Mouse (Mus musculus): ENCODE data around the gene Pgam2. TPM values are rescaled to one million over a fixed set of nuclear protein-coding genes. Genes with fewer than 3 reads are reported as not detected.
"Not testable (repeated sequence)": the region's sequence is repeated elsewhere in the genome, so short reads cannot be mapped to it uniquely, and the experiment has no call there.

The Pgam2 gene
- polyA plus RNA-seq (2012; rRNA removed), result 8.0 and 11.2 TPM in 2 replicates

DNA sequence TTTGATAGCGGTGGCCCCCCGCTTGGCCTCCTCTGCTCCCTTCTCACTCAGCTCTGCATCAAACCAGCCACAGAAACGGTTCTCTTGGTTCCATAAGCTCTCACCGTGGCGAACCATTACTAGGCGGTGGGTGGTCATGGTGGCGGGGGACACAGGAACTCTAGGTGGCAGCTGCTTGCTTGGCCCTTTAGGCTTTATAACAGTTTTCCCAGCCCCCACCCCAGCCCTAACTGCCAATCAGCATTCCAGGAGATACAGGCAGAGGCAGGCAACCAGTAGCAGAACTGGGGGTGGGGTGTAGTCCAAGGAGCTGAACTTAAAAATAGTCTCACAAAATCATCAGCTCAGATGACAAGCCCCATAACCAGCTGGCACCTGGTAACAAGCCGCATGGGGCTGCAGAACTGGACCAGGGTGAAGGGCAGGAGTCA lies at the start of gene Pgam2:
Gene Pgam2, minus strand, starts transcription at position 183 of the 431 bp plus-strand sequence.
- no peak for DNase-seq (ENCODE audit: low read depth)

DNA sequence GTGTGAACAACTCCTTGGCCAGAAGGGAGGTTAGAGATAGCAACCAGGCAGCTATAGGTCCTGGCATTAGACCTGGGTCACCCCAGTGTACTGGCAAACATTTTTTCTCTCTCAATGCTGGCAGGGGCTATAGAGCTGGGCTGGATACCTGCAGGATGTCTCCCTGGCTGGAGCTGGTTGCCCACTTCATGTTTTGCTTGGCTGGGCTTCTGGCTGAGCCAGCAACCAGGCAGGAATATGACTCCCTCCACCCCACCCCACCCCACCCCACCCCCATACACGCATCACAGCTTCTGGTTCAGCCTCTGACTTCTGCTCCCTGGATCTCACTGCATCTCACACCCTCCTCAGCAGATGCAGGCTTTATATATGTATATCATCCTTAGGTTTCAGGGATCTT lies 48.8 kb upstream of the Pgam2 start:
- DNase-seq (ENCODE audit: low read depth), result no peak

DNA sequence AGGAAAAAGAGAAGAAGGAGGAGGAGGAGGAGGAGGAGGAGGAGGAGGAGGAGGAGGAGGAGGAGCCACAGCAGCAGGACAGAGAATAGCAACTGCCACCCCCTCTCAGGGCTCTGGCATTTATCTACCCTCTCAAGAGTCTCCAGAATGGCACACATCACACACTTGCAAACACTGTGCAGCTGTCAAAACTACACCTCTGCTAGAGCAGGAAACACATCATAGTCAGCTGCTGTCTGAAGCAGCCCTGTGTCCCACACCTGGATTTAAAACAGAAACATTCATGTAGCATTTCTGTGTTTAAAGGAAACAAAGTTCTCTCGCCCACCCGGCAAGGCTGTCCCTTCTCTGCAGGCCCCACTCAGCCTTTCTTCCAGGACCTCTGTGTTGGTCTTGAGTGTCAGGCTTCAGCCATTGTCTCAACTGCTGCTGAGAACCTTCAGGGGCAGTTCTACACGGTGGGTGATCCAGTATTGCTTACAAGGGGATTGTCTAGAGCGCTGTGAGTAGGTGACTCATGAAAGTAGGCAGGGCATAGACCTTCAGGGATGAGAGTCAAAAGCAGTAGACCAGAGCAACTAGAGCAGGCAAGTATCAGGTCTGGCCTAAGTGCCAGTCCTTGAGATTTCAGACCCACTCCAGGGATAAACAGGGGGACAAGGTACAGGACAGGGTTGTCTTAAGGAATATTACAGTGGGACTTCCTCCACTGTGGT lies 47.6 kb upstream of the Pgam2 start:
- no peak for DNase-seq (ENCODE audit: low read depth)

DNA sequence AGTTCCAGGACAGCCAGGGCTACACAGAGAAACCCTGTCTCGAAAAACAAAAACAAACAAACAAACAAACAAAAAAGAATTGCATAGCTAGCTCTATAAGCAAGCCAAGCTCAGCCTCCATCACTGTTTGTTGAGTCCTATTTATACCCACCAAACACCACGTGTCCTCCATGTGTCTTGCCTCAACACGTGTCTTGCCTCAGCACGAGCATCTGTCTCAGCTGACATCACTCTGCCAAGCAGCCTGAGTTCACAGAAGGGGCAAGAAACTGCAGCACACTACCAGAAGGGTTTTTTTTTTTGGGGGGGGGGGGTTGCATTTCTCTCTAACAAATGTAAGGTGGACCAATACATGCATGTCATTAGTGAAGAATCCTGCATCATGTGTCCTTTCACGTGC lies 46.9 kb upstream of the Pgam2 start:
- no peak for DNase-seq (ENCODE audit: low read depth)

DNA sequence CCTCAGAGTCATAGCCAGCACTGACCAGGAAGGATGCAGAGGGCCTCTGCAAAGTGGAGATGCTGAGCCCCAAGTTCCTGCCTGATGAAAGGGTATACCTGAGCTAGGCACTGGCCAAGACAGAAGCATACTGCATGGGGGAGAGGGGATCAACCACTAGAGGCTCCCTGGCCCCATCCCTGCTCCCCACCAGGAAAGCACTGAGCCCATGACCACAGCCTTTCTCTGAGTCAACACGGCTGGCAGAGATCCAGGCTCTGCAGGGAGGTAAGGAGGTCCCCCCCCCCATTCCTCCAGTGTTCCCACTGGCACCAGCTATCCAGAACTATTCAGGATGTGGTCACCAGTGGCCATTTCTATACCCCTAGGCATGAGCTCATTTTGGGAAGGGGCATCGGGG lies 45.8 kb upstream of the Pgam2 start:
- DNase-seq (ENCODE audit: low read depth), result no peak

DNA sequence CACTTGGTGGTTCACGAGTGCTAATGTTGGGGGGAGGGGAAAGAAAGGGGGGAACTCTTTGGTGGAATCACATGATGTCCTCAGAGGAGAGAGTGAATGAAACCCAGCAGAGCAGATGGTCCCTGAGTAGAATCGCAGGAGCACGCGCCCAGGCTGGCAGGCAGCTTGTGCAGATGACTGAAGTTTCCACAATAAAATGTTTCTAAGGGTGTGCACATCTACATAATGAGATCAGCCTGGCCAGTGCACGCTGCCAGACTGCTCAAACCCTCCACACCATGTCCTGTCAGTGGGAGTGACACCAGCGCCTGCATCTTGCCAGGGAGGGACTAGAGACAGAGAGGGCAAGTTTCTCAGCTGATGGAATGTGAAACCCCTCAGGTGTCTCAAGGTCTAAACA lies 45.2 kb upstream of the Pgam2 start:
- DNase-seq (ENCODE audit: low read depth), result peak; percentile 37

DNA sequence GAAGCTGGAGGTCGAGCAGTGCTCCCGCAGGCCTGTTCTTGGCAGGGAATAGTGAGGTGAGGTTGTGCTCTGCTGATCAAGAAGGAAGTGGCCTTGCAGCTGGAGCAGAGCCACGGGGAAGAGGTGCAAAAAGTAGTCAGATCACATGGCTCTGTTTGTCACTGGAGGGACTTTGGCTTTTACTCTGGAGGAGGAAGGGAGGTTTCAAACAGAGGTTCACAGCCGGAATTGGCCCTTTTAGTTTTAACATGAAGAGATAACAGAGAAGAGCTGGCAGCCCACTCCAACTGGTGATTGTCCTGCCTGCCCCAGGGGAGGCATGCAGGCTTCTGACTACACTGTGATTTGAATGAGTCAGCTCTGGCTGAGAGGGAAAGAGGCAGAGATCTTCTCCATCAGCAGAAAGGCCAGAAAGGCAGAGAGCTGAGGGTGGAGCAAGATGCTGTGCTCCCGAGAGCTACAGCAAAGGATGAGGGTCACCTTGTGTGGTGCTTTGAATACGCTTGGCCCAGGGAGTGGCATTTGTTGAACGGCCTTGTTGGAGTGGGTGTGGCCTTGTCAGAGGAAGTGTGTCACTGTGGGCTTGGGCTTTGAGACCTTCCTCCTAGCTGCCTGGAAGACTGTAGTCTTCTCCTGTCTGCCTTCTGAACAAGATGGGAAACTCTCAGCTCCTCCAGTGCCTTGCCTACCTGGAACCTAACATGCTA lies 43.3 kb upstream of the Pgam2 start:
- no peak for DNase-seq (ENCODE audit: low read depth)

DNA sequence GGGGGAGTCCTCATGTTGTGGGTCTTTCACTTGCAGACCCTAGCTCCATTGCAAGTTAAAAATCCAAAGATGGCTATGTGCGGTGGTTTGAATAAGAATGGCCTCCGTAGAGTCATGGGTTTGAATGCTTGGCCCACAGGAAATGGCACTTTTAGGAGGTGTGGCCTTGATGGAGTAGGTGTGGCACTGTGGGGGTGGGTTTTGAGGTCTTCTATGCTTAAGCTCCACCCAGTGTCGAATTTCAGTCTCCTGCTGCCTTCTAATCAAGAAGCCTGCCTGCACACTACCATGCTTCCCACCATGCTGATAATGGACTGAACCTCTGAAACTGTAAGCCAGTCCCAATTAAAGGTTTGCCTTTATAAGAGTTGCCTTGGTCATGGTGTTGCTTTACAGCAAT lies 39.6 kb upstream of the Pgam2 start:
- no peak for DNase-seq (ENCODE audit: low read depth)

DNA sequence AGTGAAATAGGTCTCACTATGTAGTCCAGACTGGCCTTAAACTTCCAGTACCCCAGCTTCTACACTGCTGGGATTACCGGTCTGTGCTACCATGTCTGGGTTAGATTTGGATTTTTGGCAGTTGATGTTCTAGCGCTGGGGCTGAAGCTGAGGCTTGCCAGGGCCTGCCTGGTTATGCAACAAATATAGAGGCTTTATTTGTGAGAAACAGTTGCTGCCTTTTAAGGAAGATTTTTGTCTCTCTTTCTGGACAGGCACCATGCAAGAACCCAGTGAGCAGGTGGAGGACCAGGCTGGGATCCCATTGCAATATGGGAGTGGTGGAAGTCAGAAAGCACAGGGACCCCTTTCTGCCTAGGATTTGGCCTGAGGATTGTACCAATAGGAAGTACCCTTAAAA lies 38.2 kb upstream of the Pgam2 start:
- DNase-seq (ENCODE audit: low read depth), result no peak

DNA sequence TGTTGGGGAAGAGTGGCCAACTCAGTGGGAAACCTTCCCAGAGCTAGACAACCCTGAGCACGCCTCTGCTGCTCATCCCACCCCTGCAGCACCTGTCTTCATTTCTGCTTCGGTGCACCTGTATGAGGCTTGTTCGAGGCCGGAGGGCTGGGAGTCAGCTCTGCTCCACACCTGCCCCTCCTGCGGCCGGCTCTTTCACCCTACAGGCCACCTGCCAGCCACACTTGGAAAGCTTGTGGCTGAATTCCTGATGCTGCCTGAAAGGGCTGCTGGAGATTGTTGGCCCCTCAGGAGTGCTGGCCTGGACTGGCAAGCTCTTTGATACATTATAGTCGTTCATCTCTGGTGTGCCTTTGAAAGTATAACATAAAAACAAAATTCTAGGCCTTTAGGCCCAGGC lies 36.8 kb upstream of the Pgam2 start:
- DNase-seq (ENCODE audit: low read depth), result no peak

DNA sequence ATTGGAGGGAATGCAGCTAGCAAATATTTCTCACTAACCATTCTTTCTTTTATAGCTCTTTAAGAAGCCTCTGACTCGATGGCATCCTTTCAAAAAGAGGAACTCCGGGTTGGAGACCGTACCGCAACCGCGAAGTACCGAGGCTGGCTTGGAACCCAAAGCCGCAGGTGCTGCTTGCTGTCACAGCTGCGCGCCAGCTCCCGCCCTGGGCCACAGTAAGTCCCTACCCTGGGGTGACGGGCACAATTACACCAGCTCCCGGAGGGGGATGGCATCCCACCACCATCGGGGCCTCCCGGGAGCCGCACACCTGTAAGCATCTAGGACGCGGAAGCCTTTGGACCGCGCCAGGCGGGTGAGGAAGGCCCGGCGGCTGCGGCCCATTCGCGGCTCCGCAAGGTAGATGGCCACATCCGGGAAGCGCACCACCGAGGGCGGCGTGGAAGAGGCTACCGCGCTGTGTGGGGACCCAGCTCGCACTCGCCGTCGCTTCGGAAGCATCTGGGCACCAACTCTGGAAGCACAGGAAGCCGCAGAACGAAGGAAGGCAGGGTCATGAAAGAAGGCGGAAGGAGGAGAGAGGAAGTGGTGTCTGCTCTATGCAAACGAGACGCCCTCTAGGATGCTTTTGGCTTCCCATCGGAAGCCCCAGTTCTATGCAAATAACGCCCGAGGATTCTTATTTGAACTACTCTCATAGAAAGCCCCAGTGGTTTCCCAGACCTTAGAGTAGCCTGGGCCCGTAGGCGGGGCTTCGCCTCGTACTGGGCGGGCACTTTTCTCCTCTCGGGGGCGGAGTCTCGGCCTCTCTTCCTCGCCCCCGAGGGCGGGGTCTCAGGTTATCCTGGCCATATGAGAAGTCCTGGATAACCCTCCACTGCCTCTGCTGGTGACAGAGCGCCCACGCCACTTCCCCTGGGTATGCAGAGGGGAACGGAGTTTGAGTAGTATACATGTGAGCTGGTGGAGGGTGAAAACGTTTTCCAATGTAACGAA lies 34.0 kb upstream of the Pgam2 start, which contains the start of gene Polm:
Gene Polm, minus strand, starts transcription at position 766 of the 996 bp plus-strand sequence.
- DNase-seq (ENCODE audit: low read depth), result peak; percentile 80

DNA sequence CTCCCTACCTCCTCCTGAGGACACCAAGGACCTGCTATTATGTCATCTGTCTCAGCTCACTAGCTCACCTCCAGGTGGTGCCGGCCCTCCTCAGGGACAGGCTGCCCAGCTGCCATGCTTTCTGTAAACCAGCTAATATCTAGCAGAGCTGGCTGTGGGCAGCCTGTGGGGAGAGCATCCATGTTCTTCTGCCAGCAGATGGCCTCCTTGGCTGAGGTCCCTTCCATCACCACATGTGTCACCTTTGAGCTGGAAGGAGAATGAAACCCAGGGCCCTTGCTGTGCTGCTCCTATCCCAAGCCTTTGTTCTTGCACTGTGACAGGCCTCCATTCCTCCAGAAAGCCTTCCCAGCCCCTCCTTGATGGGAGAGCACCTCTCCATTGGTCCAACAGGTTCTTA lies 32.6 kb upstream of the Pgam2 start:
- no peak for DNase-seq (ENCODE audit: low read depth)

DNA sequence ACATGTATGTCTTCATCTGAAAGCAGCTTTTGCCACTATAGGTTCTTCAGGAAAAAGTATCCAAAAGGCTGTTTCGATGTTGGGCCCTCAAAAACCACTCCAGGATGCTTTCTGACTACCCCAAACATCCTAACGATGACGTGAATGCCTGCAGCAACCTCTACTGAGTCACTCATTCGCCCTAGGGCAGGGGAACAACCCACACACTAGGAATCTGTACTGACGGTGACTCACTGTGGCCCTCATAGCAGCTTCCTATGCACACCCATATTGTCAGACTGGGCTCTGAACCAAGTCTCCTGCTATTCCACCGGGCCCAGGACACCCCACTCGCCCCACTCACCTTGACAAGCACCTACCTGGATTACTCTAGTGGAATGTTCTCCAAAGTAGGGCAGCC lies 31.5 kb upstream of the Pgam2 start:
- DNase-seq (ENCODE audit: low read depth), result no peak

DNA sequence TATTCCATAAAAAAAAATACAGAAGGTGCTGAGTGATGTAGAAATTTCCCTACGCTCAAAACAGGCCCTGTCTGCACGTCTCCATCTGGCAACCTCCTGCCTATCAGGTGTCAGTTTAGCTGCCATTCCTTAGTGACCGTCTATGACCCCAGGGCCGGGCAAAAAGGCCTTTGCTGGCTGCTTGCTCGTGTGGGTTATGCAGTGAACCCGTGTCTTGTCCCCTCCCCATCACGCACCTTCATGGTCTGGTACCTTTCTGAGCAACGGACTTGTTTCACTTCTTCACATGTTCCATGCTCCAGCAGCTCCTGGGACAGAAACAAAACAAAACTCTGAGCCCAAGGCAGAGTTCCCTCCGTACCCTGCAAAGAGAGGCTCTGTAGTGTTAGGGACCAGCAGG lies 31.0 kb upstream of the Pgam2 start:
- DNase-seq (ENCODE audit: low read depth), result no peak

DNA sequence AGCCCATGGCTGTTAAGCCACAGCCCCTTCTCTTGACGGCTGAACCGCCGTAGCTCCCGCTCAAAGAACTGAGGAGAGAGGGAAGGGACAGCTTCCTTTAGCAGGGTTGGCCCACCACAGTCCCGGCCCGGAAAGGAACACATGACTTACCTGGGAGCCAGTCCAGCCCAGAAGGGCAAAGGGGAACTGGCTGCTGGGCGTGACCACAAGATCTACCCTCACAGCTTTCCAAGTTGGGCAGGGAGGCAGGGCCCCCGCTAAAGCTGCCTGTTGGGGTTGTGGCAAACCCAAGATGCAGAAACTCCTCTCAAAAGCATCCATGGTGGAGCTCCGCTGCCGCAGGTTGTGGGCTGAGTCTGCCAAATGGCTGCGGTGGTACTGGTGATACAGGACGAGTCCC lies 25.8 kb upstream of the Pgam2 start:
- DNase-seq (ENCODE audit: low read depth), result no peak

DNA sequence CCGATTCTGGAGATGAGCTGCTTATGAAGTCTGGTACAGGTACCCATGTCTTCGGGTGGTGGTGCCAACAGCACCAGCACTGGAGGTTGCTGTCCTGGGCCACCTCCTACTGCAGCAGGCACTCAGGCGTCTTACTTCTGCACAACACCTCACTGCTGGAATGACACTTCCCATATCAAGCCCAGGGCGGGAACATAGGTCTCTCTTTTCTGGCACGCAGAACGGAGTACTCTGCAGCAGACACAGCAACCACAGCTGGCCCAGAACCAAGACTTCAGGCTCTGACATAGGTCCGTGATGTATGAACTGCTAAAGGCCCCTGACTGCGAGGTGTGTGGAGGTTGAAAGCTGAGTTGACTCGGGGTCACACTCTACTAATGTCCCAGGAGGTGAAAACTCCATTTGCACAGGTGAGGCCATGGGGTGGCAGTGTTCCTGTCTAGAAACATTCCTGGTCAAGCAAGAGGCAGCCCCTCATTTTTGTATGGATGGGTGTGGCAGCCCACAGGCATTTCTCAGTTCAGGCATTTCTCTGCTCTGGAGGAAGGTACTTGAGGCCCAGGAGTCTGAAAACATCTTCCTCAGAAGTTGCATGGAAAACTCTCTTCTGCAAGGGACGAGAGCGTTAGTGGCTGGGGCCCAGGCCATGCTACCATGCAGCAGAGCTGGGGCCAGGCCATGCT lies 25.1 kb upstream of the Pgam2 start:
- DNase-seq (ENCODE audit: low read depth), result no peak

DNA sequence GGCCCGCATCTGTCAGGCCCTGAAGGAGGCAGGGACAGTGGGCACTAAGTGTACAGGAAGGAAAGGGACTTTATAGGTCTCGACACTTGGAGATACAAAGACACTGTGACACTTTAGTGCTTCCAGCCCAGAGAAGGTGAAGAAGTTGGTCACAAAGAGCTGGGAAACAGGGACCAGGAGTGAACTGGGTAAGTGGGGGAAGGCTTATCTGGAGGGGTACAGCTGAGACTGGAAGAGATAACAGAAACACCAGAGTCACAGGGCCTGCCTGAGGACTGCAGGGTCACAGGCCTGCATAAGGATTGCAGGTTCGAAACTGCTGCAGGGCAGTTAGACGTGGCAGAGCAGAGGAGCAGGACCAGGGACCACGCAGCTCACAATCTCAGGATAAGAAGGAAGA lies 24.4 kb upstream of the Pgam2 start:
- no peak for DNase-seq (ENCODE audit: low read depth)

DNA sequence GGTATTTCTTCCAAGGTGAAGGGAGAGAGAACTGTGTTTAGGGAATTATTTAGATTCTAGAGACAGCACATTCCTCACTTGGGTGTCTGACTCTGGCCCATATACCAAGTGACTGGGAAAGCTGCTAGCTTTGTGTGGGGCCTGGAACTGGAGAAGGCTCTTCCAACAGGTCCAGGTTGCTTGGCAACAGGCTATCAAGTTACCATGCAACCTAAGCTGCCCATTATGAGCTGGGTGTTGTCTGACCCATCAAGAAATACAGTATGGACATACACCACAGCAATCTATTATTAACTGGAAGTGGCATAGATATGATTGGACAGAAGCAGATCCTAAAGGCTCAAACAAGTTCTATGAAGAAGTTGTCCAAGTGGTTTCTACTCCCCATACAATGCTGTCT lies 21.9 kb upstream of the Pgam2 start:
- no peak for DNase-seq (ENCODE audit: low read depth)

DNA sequence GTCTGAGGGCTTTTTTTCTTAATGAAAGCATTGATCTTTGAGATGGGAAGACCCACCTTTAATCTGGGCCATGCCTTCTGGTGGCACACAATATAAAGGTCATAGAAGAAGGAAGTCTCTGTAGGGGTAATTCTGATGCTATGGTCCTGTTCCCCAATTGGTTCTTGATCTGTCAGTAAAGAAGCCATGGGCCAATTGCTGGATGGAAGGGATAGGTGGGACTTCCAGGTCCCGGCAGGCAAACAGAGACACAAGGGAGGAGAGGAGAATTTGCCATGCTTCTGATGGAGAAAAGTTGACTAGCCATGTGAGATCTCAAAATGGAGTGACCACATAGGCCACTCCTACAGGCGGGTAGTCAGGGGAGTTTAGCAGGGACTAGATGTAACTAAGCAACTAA lies 15.7 kb upstream of the Pgam2 start:
- no peak for DNase-seq (ENCODE audit: low read depth)

DNA sequence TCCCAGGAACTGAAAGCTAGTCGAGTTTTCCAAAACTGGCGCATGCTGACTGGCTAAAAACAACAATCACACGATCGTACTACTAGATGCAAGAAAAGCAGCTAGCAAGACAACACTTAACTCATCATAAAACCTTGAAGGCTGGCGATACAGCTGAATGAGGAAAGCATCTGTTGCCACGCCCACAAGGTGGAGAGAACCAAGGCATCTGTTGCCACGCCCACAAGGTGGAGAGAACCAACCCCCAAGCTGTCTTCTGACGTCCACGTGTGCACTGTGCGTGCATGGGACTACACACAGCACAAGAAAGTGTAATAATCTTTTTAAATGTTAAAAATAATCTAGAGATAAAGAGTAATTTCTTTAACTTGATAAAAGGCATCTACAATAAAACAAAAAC lies 9.8 kb upstream of the Pgam2 start:
- DNase-seq (ENCODE audit: low read depth), result no peak

DNA sequence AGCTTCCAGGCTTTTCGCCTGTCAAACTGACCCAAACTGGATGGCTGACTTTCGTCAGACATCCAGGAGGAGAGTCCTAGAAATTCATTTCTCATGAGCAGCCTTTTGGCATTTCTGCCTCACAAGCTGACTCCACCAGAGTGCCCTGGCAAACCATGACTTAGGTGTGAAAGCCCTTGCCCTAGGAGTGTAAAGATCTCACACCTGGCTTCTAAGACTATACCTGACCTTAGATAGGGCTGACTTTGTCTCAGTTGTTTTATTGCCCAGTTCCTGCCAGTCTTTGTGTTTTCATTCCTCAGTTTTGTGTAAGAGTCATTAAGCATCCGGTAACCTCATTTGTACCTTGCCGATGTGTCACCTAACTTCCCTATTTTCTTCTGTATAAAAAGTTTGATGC lies 6.0 kb upstream of the Pgam2 start:
- not testable (repeated sequence) for DNase-seq (ENCODE audit: low read depth)

DNA sequence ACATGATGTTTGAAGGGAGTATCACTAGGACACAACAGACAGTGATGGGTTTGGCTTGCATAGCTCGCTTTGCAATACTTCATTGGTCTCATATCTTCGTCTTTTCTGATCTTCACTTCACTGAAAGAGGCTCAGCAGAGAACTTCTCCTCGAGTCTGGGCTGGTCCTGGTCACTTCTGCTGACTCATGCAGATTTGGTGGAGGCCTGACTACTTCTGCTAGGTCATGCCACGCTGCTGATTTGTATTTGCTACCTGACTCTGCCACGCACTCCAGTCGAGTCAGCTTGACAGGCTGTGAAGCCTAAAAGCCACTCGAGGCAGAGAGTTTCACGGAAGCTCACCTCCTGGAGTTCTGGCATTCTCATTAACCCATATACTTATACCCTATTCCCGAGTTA lies 4.4 kb upstream of the Pgam2 start:
- no peak for DNase-seq (ENCODE audit: low read depth)
